Mouse (Mus musculus) forebrain, embryonic 12.5 days (tissue): Measurements from ENCODE around the gene Pnp. TPM values are rescaled to one million over a fixed set of nuclear protein-coding genes. Genes with fewer than 3 reads are reported as not detected.
"Not testable (repeated sequence)": the region's sequence is repeated elsewhere in the genome, so short reads cannot be mapped to it uniquely, and the experiment has no call there.

Experiments
- ATAC-seq: fragments of 200-750 bp; cut with Nextera tagmentation; 2 replicates; pipeline ENCODE4 v1.8.0; 2017; ENCODE audit warnings: moderate TSS enrichment; ENCODE audit not compliant: low FRiP score
- H3K27ac ChIP-seq: fragments of 300-500 bp; sonication (generic); 2 replicates; pipeline ENCODE4 v1.5.1; 2016; ENCODE audit warnings: mild to moderate bottlenecking
- H3K27me3 ChIP-seq: fragments of 300-500 bp; sonication (generic); 2 replicates; pipeline ENCODE4 v1.6.1; 2016; ENCODE audit warnings: mild to moderate bottlenecking
- H3K36me3 ChIP-seq: fragments of 300-500 bp; sonication (generic); replicated peaks from 2 replicates; pipeline ENCODE4 v1.6.1; 2016; ENCODE audit warnings: mild to moderate bottlenecking
- H3K4me1 ChIP-seq: fragments of 300-500 bp; sonication (generic); 2 replicates; pipeline ENCODE4 v1.6.1; 2016
- H3K4me2 ChIP-seq: fragments of 300-500 bp; sonication (generic); 2 replicates; pipeline ENCODE4 v1.6.1; 2016; ENCODE audit warnings: mild to moderate bottlenecking, moderate library complexity
- H3K4me3 ChIP-seq: fragments of 300-500 bp; sonication (generic); replicated peaks from 2 replicates; pipeline ENCODE4 v1.5.1; 2016; ENCODE audit warnings: mild to moderate bottlenecking
- H3K9ac ChIP-seq: fragments of 300-500 bp; sonication (generic); 2 replicates; pipeline ENCODE4 v1.6.1; 2016; ENCODE audit warnings: mild to moderate bottlenecking
- H3K9me3 ChIP-seq: fragments of 300-500 bp; sonication (generic); 2 replicates; pipeline ENCODE4 v1.6.1; 2016
- WGBS: fragments of 180-500 bp; shearing (Covaris S2); methylation state at CpG from one replicate; pipeline ENCODE4 v1.1.7; 2016; 5-methylcytosine and 5-hydroxymethylcytosine counted together
- polyA plus RNA-seq: library from polyadenylated mRNA; unstranded; fragments of >200 nt; fragmentation: Nextera tagmentation; extraction: Ambion mirVana; gene quantifications from 2 replicates; pipeline ENCODE4 v1.2.1, GENCODE M21; 2016

Pnp gene
- 43.8 and 44.3 TPM in 2 replicates for polyA plus RNA-seq

GRCm38 (mm10) chr14:50930754-50931492 lies at the start of gene Pnp, which contains the start of gene Pip4p1:
Gene Pnp (plus strand): TSS chr14:50931082.
Gene Pip4p1 (minus strand): TSS chr14:50930856.
- Histone ChIP-seq H3K4me2 (peak within 1 kb of the TSS; percentile 89), H3K9ac (peak within 1 kb of the TSS; percentile 96), H3K27ac (peak within 1 kb of the TSS; percentile 93), H3K4me1 (peaks cover 34% of the 10 kb centered on the region), H3K27me3 (no peaks in the 10 kb centered on the region), H3K4me3 (peak within 1 kb of the TSS; percentile 93), H3K9me3 (no peaks in the 10 kb centered on the region), H3K36me3 (peaks cover 34% of the 10 kb centered on the region)
- peak; percentile 99 for ATAC-seq
- under 1% methylated on average over 68 of the region's 68 CpGs for WGBS

DNA sequence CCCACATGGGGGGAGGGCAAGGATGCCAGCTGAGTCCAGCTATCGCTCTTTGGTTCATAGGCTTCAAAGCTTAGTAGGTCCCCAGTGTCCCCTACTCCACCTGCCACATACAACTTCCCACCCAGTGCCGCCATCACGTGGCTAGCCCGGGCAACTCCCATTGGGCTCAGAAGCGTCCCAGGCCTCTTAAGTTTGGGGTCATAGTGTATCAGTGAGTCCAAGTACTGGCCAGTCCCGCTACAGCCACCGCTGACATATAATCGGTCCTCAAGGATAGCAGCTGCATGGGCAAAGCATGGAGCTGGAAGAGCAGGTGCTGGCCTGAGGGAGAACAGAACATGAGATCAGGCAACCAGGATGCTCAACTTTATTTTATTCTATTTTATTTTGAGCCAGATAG lies 39.3 kb upstream of the Pnp start:
- no peaks in the 10 kb centered on the region for H3K9me3 ChIP-seq
- H3K4me1 ChIP-seq, result peaks cover 8% of the 10 kb centered on the region
- no peak overlapping the region for H3K4me2 ChIP-seq
- no peak overlapping the region for H3K9ac ChIP-seq
- H3K36me3 ChIP-seq, result no peaks in the 10 kb centered on the region
- 95% methylated on average over 8 of the region's 8 CpGs for WGBS
- no peak for ATAC-seq
- peaks cover 12% of the 10 kb centered on the region; the same call in 1 of the 2 replicates for H3K27me3 ChIP-seq
- H3K4me3 ChIP-seq, result no peak overlapping the region
- no peak overlapping the region for H3K27ac ChIP-seq

DNA sequence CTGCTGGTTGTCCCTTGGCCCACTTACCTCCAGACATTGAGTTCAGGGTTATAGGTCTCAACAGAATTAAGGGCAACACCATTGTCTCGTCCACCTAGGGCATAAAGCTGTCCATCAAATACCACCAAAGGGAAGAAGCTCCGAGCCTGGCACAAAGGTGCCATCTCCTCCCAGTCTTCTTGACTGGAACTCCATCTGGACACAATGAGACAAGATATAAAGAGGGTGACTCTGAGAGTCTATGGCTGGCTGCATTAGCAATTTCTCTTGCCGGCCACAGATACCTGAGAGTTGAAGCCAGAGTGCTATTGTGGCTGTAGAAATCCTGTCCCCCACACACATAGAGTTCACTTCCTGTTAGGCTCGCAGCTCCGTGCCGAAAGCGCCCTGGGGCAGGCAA lies 38.8 kb upstream of the Pnp start:
- no peak overlapping the region for H3K4me2 ChIP-seq
- no peak for ATAC-seq
- H3K27ac ChIP-seq, result no peak overlapping the region
- no peak overlapping the region for H3K4me3 ChIP-seq
- H3K36me3 ChIP-seq, result no peaks in the 10 kb centered on the region
- 91% methylated on average over 7 of the region's 7 CpGs for WGBS
- H3K9me3 ChIP-seq, result no peaks in the 10 kb centered on the region
- peaks cover 12% of the 10 kb centered on the region for H3K4me1 ChIP-seq
- peaks cover 17% of the 10 kb centered on the region for H3K27me3 ChIP-seq
- H3K9ac ChIP-seq, result no peak overlapping the region

- no peak overlapping the region for H3K4me2 ChIP-seq
- WGBS, result 88% methylated on average over 22 of the region's 22 CpGs
- H3K27ac ChIP-seq, result no peak overlapping the region
- H3K9me3 ChIP-seq, result no peaks in the 10 kb centered on the region
- H3K27me3 ChIP-seq, result peaks cover 24% of the 10 kb centered on the region
- H3K36me3 ChIP-seq, result no peaks in the 10 kb centered on the region
- H3K4me1 ChIP-seq, result peaks cover 14% of the 10 kb centered on the region
- H3K9ac ChIP-seq, result no peak overlapping the region
- no peak overlapping the region for H3K4me3 ChIP-seq
- no peak for ATAC-seq
Measured at GRCm38 (mm10) chr14:50892541-50893459, 38.1 kb upstream of the Pnp start.

- no peak for ATAC-seq
- no peak overlapping the region for H3K4me2 ChIP-seq
Measured at GRCm38 (mm10) chr14:50895407-50895806, 35.5 kb upstream of the Pnp start.

DNA sequence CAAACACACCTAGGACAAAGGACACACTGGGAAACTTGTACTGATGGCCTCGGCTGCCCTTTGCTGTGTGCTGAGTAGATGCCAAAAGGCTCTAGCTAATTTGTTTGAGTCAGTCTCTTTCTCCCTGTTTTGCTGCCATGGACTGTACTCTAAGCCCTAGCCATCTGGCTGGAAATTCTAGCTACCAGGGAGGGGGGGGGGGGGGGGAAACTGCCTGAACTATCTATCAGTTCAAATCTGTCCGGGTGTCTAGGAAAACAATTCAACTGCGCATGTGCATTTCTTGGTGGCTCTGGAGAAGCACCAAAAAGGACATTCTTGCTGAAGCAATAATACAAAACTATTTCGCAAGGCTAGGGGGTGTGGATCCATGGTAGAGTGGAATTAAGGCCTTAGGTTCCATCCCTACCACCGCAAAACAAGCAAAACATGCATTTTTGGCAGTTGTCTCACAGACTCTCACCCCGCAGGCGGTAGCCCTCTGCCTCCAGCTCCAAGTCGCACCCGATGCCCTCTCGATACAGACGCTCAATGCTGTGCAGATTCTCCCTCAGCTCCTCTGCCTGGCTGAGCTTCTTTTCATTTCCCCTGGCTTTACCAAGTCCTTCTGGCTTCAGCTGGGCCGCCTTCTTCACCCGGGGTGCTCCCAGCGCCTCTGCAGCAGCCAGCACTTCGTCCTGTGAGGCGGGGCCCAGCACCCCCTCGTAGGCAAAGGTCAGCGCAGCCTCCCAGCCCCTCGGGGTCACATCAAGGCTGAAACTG lies 34.7 kb upstream of the Pnp start:
- Histone ChIP-seq H3K27ac (no peak overlapping the region), H3K27me3 (peaks cover 26% of the 10 kb centered on the region), H3K4me1 (peaks cover 14% of the 10 kb centered on the region), H3K4me3 (peak overlapping the region; percentile 40), H3K9me3 (no peaks in the 10 kb centered on the region), H3K9ac (peak overlapping the region; percentile 51), H3K36me3 (no peaks in the 10 kb centered on the region), H3K4me2 (peak overlapping the region; percentile 73)
- WGBS, result 16% methylated on average over 19 of the region's 19 CpGs
- no peak; the same call in 1 of the 2 replicates for ATAC-seq

More at GRCm38 (mm10) chr14:50895407-50895806, 35.5 kb upstream of the Pnp start:
- H3K4me3 ChIP-seq, result no peak overlapping the region
- H3K4me1 ChIP-seq, result peaks cover 14% of the 10 kb centered on the region
- no peaks in the 10 kb centered on the region for H3K36me3 ChIP-seq
- no peaks in the 10 kb centered on the region for H3K9me3 ChIP-seq
- no peak overlapping the region for H3K9ac ChIP-seq
- H3K27ac ChIP-seq, result no peak overlapping the region
- peaks cover 26% of the 10 kb centered on the region for H3K27me3 ChIP-seq

GRCm38 (mm10) chr14:50896747-50897373 lies 34.0 kb upstream of the Pnp start:
- Histone ChIP-seq H3K9ac (peak overlapping the region; percentile 51), H3K27me3 (peaks cover 26% of the 10 kb centered on the region), H3K4me2 (peak overlapping the region; percentile 73), H3K36me3 (no peaks in the 10 kb centered on the region), H3K4me3 (peak overlapping the region; percentile 40), H3K9me3 (no peaks in the 10 kb centered on the region), H3K27ac (no peak overlapping the region), H3K4me1 (peaks cover 14% of the 10 kb centered on the region)
- 18% methylated on average over 23 of the region's 23 CpGs for WGBS
- ATAC-seq, result no peak; the same call in 1 of the 2 replicates

- Histone ChIP-seq H3K4me2 (peak within 1 kb of the TSS; percentile 73), H3K27ac (no peak within 1 kb of the TSS), H3K27me3 (peaks cover 26% of the 10 kb centered on the region), H3K4me3 (peak within 1 kb of the TSS; percentile 40), H3K4me1 (peaks cover 14% of the 10 kb centered on the region), H3K36me3 (no peaks in the 10 kb centered on the region), H3K9ac (peak within 1 kb of the TSS; percentile 51), H3K9me3 (no peaks in the 10 kb centered on the region)
- no peak for ATAC-seq
- WGBS, result 40% methylated on average over 7 of the region's 7 CpGs
Measured at GRCm38 (mm10) chr14:50897374-50897765, 33.5 kb upstream of the Pnp start, which contains the start of gene Klhl33. Gene Klhl33 (minus strand): TSS chr14:50897507.

- not testable (repeated sequence) for H3K4me3 ChIP-seq, H3K4me2 ChIP-seq, H3K27ac ChIP-seq, ATAC-seq, H3K36me3 ChIP-seq, H3K9ac ChIP-seq, H3K9me3 ChIP-seq
- WGBS, result 87% methylated on average over 2 of the region's 2 CpGs
- Histone ChIP-seq H3K4me1 (peaks cover 14% of the 10 kb centered on the region), H3K27me3 (peaks cover 26% of the 10 kb centered on the region)
Measured at GRCm38 (mm10) chr14:50897992-50898391, 32.9 kb upstream of the Pnp start.

- Histone ChIP-seq H3K4me2 (peak overlapping the region; percentile 57), H3K9me3 (no peaks in the 10 kb centered on the region), H3K4me3 (peak overlapping the region; percentile 42), H3K27ac (no peak overlapping the region; the same call in 1 of the 2 replicates), H3K9ac (peak overlapping the region; percentile 51), H3K36me3 (no peaks in the 10 kb centered on the region), H3K4me1 (peaks cover 5% of the 10 kb centered on the region), H3K27me3 (no peaks in the 10 kb centered on the region)
- WGBS, result 3% methylated on average over 26 of the region's 26 CpGs
- ATAC-seq, result peak; percentile 84
Measured at GRCm38 (mm10) chr14:50903973-50904827, 26.7 kb upstream of the Pnp start.

DNA sequence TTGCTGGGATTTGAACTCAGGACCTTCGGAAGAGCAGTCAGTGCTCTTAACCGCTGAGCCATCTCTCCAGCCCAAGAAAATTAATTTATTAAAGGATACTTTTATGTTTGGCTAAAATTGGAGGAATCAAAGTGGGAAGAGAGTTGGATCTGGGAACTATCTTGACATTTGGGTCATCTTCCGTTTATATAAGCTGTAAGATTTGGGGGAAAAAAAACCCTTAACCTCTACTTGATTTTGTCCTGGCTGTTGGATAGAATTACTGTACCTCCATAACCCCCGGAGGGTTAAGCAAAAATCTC lies 26.1 kb upstream of the Pnp start:
- Histone ChIP-seq H3K9ac (no peak overlapping the region), H3K4me2 (no peak overlapping the region), H3K4me1 (peaks cover 5% of the 10 kb centered on the region), H3K27me3 (no peaks in the 10 kb centered on the region), H3K27ac (no peak overlapping the region), H3K36me3 (no peaks in the 10 kb centered on the region), H3K9me3 (no peaks in the 10 kb centered on the region), H3K4me3 (no peak overlapping the region)
- WGBS, result 83% methylated on average over 4 of the region's 4 CpGs
- ATAC-seq, result no peak
